Comparison of ENCODE assay signal across 8 mouse cellular contexts in genomic region chr13:21253986-21254385, GRCm38 (mm10). TPM values are rescaled to one million over a fixed set of nuclear protein-coding genes. Genes with fewer than 3 reads are reported as not detected.
A peak's percentile ranks its signal among the peaks of the same experiment; 100 is the strongest.
DNase-seq lines count a peak whose midpoint lies in the region; ATAC-seq and TF ChIP-seq lines count a peak whose summit lies in the region.

No protein-coding gene starts in this region.

- 3% methylated on average over 16 of the region's 16 CpGs for WGBS in heart, embryonic 11.5 days (ENCODE audit: insufficient replicate concordance)
- WGBS in embryonic facial prominence, embryonic 13.5 days: 1% methylated on average over 16 of the region's 16 CpGs
- WGBS in intestine, embryonic 15.5 days: 4% methylated on average over 16 of the region's 16 CpGs
- 2% methylated on average over 16 of the region's 16 CpGs for WGBS in liver, postnatal 0 days (ENCODE audit: insufficient replicate concordance)
- WGBS in stomach, embryonic 15.5 days: 3% methylated on average over 16 of the region's 16 CpGs

- H3K4me3 ChIP-seq in heart, embryonic 11.5 days (ENCODE audit: low read depth, low read length): peak overlapping the region; percentile 65
- peak overlapping the region; percentile 53 for H3K4me3 ChIP-seq in embryonic facial prominence, embryonic 13.5 days
- peak overlapping the region; percentile 41 for H3K4me3 ChIP-seq in intestine, embryonic 15.5 days (replicated peaks)
- H3K4me3 ChIP-seq in liver, postnatal 0 days (ENCODE audit: low read depth, low read length): peak overlapping the region; percentile 41
- H3K4me3 ChIP-seq in stomach, embryonic 15.5 days (replicated peaks): peak overlapping the region; percentile 44

- TF ChIP-seq CTCF in liver, postnatal 0 days (IDR thresholded peaks at IDR 0.05; ENCODE audit: low read depth): no peak

- ATAC-seq in heart, embryonic 11.5 days (replicated peaks; ENCODE audit: insufficient number of reproducible peaks, low FRiP score, low TSS enrichment): peak; percentile 74
- ATAC-seq in embryonic facial prominence, embryonic 13.5 days (ENCODE audit: insufficient number of reproducible peaks, insufficient read depth, low FRiP score, low TSS enrichment, low read depth): peak; percentile 81; the same call in 1 of the 2 replicates
- peak; percentile 79 for ATAC-seq in intestine, embryonic 15.5 days
- no peak for ATAC-seq in liver, postnatal 0 days
- ATAC-seq in stomach, embryonic 15.5 days (ENCODE audit: insufficient read depth, low FRiP score, low read depth): no peak

- no peak for DNase-seq in heart, postnatal 4 days
- peak; percentile 71 for DNase-seq in MN1 (ENCODE audit: low spot score)
- no peak for DNase-seq in liver, postnatal 0 days
- DNase-seq in urinary bladder, postnatal 14 days (ENCODE audit: low spot score): no peak

- peak overlapping the region; percentile 60 for H3K9ac ChIP-seq in heart, embryonic 11.5 days (ENCODE audit: low read depth, low read length)
- peak overlapping the region; percentile 66 for H3K9ac ChIP-seq in embryonic facial prominence, embryonic 13.5 days
- H3K9ac ChIP-seq in intestine, embryonic 15.5 days: no peak overlapping the region
- H3K9ac ChIP-seq in liver, postnatal 0 days (replicated peaks): no peak overlapping the region
- no peak overlapping the region for H3K9ac ChIP-seq in stomach, embryonic 15.5 days

- no peaks in the 10 kb centered on the region for H3K36me3 ChIP-seq in heart, embryonic 11.5 days (ENCODE audit: control insufficient read depth, insufficient read depth, low read length)
- no peaks in the 10 kb centered on the region for H3K36me3 ChIP-seq in embryonic facial prominence, embryonic 13.5 days
- H3K36me3 ChIP-seq in intestine, embryonic 15.5 days: no peaks in the 10 kb centered on the region
- no peaks in the 10 kb centered on the region for H3K36me3 ChIP-seq in liver, postnatal 0 days (replicated peaks; ENCODE audit: insufficient read depth, low read length)
- H3K36me3 ChIP-seq in stomach, embryonic 15.5 days: no peaks in the 10 kb centered on the region

- no peaks in the 10 kb centered on the region for H3K9me3 ChIP-seq in heart, embryonic 11.5 days (replicated peaks; ENCODE audit: control insufficient read depth, low read length)
- no peaks in the 10 kb centered on the region for H3K9me3 ChIP-seq in embryonic facial prominence, embryonic 13.5 days
- H3K9me3 ChIP-seq in intestine, embryonic 15.5 days: no peaks in the 10 kb centered on the region
- no peaks in the 10 kb centered on the region for H3K9me3 ChIP-seq in liver, postnatal 0 days (ENCODE audit: low read length)
- no peaks in the 10 kb centered on the region for H3K9me3 ChIP-seq in stomach, embryonic 15.5 days

- H3K27ac ChIP-seq in heart, embryonic 11.5 days (ENCODE audit: low read depth, low read length): no peak overlapping the region
- H3K27ac ChIP-seq in embryonic facial prominence, embryonic 13.5 days: no peak overlapping the region
- H3K27ac ChIP-seq in intestine, embryonic 15.5 days: no peak overlapping the region
- no peak overlapping the region for H3K27ac ChIP-seq in liver, postnatal 0 days (ENCODE audit: low read depth)
- no peak overlapping the region for H3K27ac ChIP-seq in stomach, embryonic 15.5 days

- peaks cover 3% of the 10 kb centered on the region; the same call in 1 of the 2 replicates for H3K27me3 ChIP-seq in heart, embryonic 11.5 days (ENCODE audit: control insufficient read depth, insufficient read depth, low read length)
- H3K27me3 ChIP-seq in embryonic facial prominence, embryonic 13.5 days: peaks cover 17% of the 10 kb centered on the region
- H3K27me3 ChIP-seq in intestine, embryonic 15.5 days (replicated peaks): no peaks in the 10 kb centered on the region; the same call in 1 of the 2 replicates
- 0 out of 2 replicates have a peak, but pooled peaks cover 15% of the 10 kb centered on the region for H3K27me3 ChIP-seq in liver, postnatal 0 days (ENCODE audit: insufficient read depth, low read length)
- H3K27me3 ChIP-seq in stomach, embryonic 15.5 days (replicated peaks): peaks cover 4% of the 10 kb centered on the region; the same call in 1 of the 2 replicates

- peak overlapping the region; percentile 73 for H3K4me2 ChIP-seq in heart, embryonic 11.5 days
- H3K4me2 ChIP-seq in embryonic facial prominence, embryonic 13.5 days: peak overlapping the region; percentile 73
- peak overlapping the region; percentile 75 for H3K4me2 ChIP-seq in intestine, embryonic 15.5 days (replicated peaks)
- peak overlapping the region; percentile 69 for H3K4me2 ChIP-seq in liver, postnatal 0 days (ENCODE audit: low read depth, low read length)
- H3K4me2 ChIP-seq in stomach, embryonic 15.5 days: peak overlapping the region; percentile 70

- no peak for TF ChIP-seq EP300 in liver, postnatal 0 days (IDR thresholded peaks at IDR 0.05; ENCODE audit: low read depth)

- 0 out of 2 replicates have a peak, but pooled peaks cover 2% of the 10 kb centered on the region for H3K4me1 ChIP-seq in heart, embryonic 11.5 days (ENCODE audit: control insufficient read depth, insufficient read depth, low read length)
- peaks cover 8% of the 10 kb centered on the region; the same call in 1 of the 2 replicates for H3K4me1 ChIP-seq in embryonic facial prominence, embryonic 13.5 days
- peaks cover 7% of the 10 kb centered on the region; the same call in 1 of the 2 replicates for H3K4me1 ChIP-seq in intestine, embryonic 15.5 days (replicated peaks)
- peaks cover 9% of the 10 kb centered on the region for H3K4me1 ChIP-seq in liver, postnatal 0 days (ENCODE audit: insufficient read depth)
- H3K4me1 ChIP-seq in stomach, embryonic 15.5 days: 0 out of 2 replicates have a peak, but pooled peaks cover 3% of the 10 kb centered on the region

RNA-seq across cellular contexts. Expression of gene Gpx5, which starts 38.5 kb away (rescaled TPM):
- not detected in 2 replicates for polyA plus RNA-seq in heart, embryonic 11.5 days (2014; fragmentation: Nextera tagmentation; extraction: Ambion mirVana)
- total RNA-seq in heart, postnatal 4 days (2021): not detected
- not detected in 2 replicates for polyA plus RNA-seq in embryonic facial prominence, embryonic 13.5 days (2015; fragmentation: Nextera tagmentation; extraction: Ambion mirVana)
- not detected in 2 replicates for polyA plus RNA-seq in intestine, embryonic 15.5 days (2015; fragmentation: Nextera tagmentation; extraction: Ambion mirVana)
- not detected in 2 replicates for polyA plus RNA-seq in liver, postnatal 0 days (2015; fragmentation: Nextera tagmentation; extraction: Ambion mirVana)
- not detected in 2 replicates for polyA plus RNA-seq in stomach, embryonic 15.5 days (2015; fragmentation: Nextera tagmentation; extraction: Ambion mirVana)

RNA-seq across cellular contexts. Expression of gene Gpx6, which starts 57.9 kb away (rescaled TPM):
- polyA plus RNA-seq in heart, embryonic 11.5 days (2014; fragmentation: Nextera tagmentation; extraction: Ambion mirVana): not detected in 2 replicates
- not detected for total RNA-seq in heart, postnatal 4 days (2021)
- 0.38 and 0.39 TPM in 2 replicates for polyA plus RNA-seq in embryonic facial prominence, embryonic 13.5 days (2015; fragmentation: Nextera tagmentation; extraction: Ambion mirVana)
- not detected in 2 replicates for polyA plus RNA-seq in intestine, embryonic 15.5 days (2015; fragmentation: Nextera tagmentation; extraction: Ambion mirVana)
- 0.08 and 0.18 TPM in 2 replicates for polyA plus RNA-seq in liver, postnatal 0 days (2015; fragmentation: Nextera tagmentation; extraction: Ambion mirVana)
- polyA plus RNA-seq in stomach, embryonic 15.5 days (2015; fragmentation: Nextera tagmentation; extraction: Ambion mirVana): not detected in 2 replicates

Comparison
In these comparisons a context has a peak if more than half of its experiments do, and no peak if none do; other contexts are left out.
1. ATAC-seq: peak in heart, embryonic 11.5 days (single experiment), embryonic facial prominence, embryonic 13.5 days (single experiment) and intestine, embryonic 15.5 days (single experiment); none in liver, postnatal 0 days (single experiment) and stomach, embryonic 15.5 days (single experiment).
2. H3K9ac ChIP-seq: peak in heart, embryonic 11.5 days (single experiment) and embryonic facial prominence, embryonic 13.5 days (single experiment); none in intestine, embryonic 15.5 days (single experiment), liver, postnatal 0 days (single experiment) and stomach, embryonic 15.5 days (single experiment).
3. Peak in every context shown above with its lines, with median percentiles within 50 percentile points of each other: H3K4me2 ChIP-seq and H3K4me3 ChIP-seq.